Mouse (Mus musculus): ENCODE data around the gene Taar8c.
"Not testable (repeated sequence)": the region's sequence is repeated elsewhere in the genome, so short reads cannot be mapped to it uniquely, and the experiment has no call there.

The Taar8c gene

GRCm38 (mm10) chr10:24101812-24102211 lies at the start of gene Taar8c:
Gene Taar8c, minus strand, starts transcription at chr10:24101912.
- not testable (repeated sequence) for DNase-seq

- no peak for DNase-seq
Measured at GRCm38 (mm10) chr10:24150086-24150485, 48.4 kb upstream of the Taar8c start.

GRCm38 (mm10) chr10:24149135-24149781 lies 47.5 kb upstream of the Taar8c start, which contains the start of gene Stx7:
Gene Stx7, plus strand, starts transcription at chr10:24149302.
- peak; percentile 96 for DNase-seq

GRCm38 (mm10) chr10:24142735-24143134 lies 41.0 kb upstream of the Taar8c start:
- DNase-seq: no peak

GRCm38 (mm10) chr10:24138623-24139261 lies 37.0 kb upstream of the Taar8c start:
- no peak for DNase-seq

GRCm38 (mm10) chr10:24134071-24134645 lies 32.4 kb upstream of the Taar8c start:
- no peak for DNase-seq

GRCm38 (mm10) chr10:24133132-24133531 lies 31.4 kb upstream of the Taar8c start:
- peak in 1 of 2 experiments; percentile 18 for DNase-seq

GRCm38 (mm10) chr10:24132273-24132672 lies 30.6 kb upstream of the Taar8c start:
- peak; percentile 42 to 69 for DNase-seq

GRCm38 (mm10) chr10:24131451-24132262 lies 29.9 kb upstream of the Taar8c start:
- peak in 1 of 2 experiments; percentile 75 for DNase-seq

GRCm38 (mm10) chr10:24111116-24111778 lies 9.5 kb upstream of the Taar8c start:
- peak in 1 of 2 experiments; percentile 50 for DNase-seq

GRCm38 (mm10) chr10:24109434-24109833 lies 7.7 kb upstream of the Taar8c start, which contains the start of gene Taar9:
Gene Taar9, minus strand, starts transcription at chr10:24109534.
- DNase-seq: not testable (repeated sequence)

- no peak for DNase-seq
Measured at GRCm38 (mm10) chr10:24108236-24108635, 6.5 kb upstream of the Taar8c start.

- DNase-seq: no peak
Measured at GRCm38 (mm10) chr10:24107747-24108146, 6.0 kb upstream of the Taar8c start.

- not testable (repeated sequence) for DNase-seq
Measured at GRCm38 (mm10) chr10:24103299-24103698, 1.6 kb upstream of the Taar8c start.

GRCm38 (mm10) chr10:24097010-24097409 lies 4.7 kb downstream of the Taar8c start:
- not testable (repeated sequence) for DNase-seq

- DNase-seq: no peak
Measured at GRCm38 (mm10) chr10:24092194-24092593, 9.5 kb downstream of the Taar8c start, which contains the start of gene Taar8b. Gene Taar8b, minus strand, starts transcription at chr10:24092294.

- no peak for DNase-seq
Measured at GRCm38 (mm10) chr10:24087168-24087567, 14.5 kb downstream of the Taar8c start.

GRCm38 (mm10) chr10:24086555-24086954 lies 15.2 kb downstream of the Taar8c start:
- DNase-seq: no peak

- no peak for DNase-seq
Measured at GRCm38 (mm10) chr10:24085936-24086335, 15.8 kb downstream of the Taar8c start.

- peak in 1 of 2 experiments; percentile 53 for DNase-seq
Measured at GRCm38 (mm10) chr10:24080166-24080565, 21.5 kb downstream of the Taar8c start.

GRCm38 (mm10) chr10:24076200-24076599 lies 25.5 kb downstream of the Taar8c start, which contains the start of gene Taar8a:
Gene Taar8a, plus strand, starts transcription at chr10:24076500.
- DNase-seq: not testable (repeated sequence)

- not testable (repeated sequence) for DNase-seq
Measured at GRCm38 (mm10) chr10:24074751-24075150, 27.0 kb downstream of the Taar8c start.
